Mouse (Mus musculus): ENCODE measurements around the gene Gm40460. TPM values are rescaled to one million over a fixed set of nuclear protein-coding genes. Genes with fewer than 3 reads are reported as not detected.
"Not testable (repeated sequence)": the region's sequence is repeated elsewhere in the genome, so short reads cannot be mapped to it uniquely, and the experiment has no call there.

The Gm40460 gene
- not detected in 3 replicates for total RNA-seq (2017)

DNA sequence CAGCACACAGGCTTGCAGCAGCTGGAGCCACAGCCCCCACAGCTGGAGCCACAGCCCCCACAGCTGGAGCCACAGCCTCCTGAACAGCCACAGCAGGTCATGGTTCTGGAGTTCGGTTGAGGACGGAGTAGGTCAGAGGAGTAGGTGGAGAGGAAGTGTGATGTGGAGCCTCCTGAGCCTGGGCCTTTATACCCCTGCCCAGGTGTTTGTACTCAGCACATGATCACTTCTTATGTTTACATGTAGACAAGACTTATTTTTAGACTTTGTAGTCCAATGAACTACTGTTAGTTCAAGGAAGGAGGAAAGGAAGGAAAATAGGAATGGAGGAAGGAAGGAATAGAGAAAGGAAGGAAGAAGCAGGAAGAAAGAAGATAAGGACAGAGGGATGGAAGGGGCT lies at the start of gene Gm40460:
TSS of gene Gm40460 (minus strand) at position 101 of the 400 bp plus-strand sequence.
- ATAC-seq (replicated peaks; ENCODE audit: insufficient number of reproducible peaks, low FRiP score, low TSS enrichment, poor library complexity, severe bottlenecking): no peak

DNA sequence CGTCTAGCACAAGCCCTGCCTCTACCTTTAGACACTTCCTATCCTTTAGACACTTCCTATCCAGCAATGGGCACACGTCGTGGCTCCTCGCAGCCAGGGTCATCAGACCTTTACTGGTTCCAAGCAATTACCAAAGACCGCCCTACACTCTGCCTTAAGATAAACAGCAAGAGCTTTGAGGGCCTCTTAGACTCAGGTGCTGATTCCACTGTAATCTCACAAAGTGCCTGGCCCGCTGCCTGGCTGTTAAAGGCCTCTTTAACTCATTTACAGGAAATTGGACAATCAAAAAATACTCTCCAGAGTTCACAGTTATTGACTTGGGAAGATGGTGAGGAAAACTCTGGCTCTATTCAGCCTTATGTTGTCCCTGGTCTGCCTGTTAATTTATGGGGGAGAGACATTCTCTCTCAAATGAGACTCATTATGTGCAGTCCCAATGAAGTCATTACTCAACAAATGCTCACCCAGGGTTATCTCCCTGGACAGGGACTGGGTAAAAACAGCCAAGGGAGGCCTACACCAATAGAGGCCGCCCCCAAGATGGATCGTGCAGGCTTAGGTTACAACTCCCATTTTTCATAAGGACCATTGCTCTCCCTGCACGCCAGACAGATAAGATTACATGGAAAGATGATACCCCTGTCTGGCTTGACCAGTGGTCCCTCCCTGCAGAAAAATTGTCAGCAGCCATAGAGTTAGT lies 45.2 kb upstream of the Gm40460 start:
- ATAC-seq (replicated peaks; ENCODE audit: insufficient number of reproducible peaks, low FRiP score, low TSS enrichment, poor library complexity, severe bottlenecking): not testable (repeated sequence)

DNA sequence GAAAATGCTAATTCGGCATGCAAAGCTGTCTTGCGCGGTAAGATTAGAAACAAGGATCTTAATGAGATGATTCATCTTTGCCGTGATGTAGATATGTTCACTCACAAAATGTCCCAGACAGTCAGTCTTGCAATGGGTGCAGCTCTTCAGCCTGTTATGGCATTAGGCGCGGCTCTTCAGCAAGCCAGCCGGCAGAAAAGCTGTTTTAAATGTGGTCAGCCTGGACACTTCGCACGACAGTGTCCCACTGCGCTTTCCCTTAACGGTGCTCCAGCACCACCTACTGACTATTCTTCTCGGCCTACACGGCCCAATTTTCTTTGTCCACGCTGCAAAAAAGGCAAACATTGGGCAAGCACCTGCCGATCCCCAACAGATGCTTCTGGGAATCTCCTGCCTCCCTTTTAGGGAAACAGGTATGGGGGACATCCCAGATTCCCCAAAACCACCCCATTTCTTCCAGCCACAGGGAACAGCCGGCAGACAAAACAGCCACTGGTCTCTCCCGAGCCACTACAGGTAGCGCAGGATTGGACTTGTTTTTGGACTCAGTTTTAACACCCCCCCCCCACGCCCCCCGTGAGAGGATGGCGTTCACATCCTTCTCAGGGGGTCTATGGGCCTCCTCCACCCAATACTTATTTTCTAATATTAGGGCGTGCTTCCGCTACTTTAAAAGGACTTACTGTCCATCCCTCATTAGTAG lies 44.4 kb upstream of the Gm40460 start:
- no peak for ATAC-seq (replicated peaks; ENCODE audit: insufficient number of reproducible peaks, low FRiP score, low TSS enrichment, poor library complexity, severe bottlenecking)

DNA sequence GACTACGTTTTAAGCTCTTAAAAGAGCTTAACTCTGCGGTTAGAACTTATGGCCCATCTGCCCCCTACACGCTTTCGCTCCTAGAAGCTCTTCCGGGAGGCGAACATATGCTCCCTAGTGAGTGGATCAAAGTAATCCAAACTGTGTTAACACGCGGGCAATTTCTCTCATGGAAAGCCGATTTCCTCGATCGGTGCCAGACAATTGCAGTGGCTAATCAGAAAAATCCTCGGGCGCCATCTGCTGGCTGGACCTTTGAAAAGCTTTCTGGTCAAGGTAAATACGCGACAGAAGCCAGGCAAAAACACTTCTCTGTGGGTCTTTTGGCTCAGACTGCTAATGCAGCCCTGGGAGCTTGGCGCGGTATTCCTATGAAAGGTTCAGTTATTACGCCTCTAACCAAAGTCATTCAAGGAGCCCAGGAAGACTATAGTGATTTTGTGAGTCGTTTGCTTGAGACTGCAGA lies 43.8 kb upstream of the Gm40460 start:
- peak; percentile 55; the same call in 1 of the 2 replicates for ATAC-seq (replicated peaks; ENCODE audit: insufficient number of reproducible peaks, low FRiP score, low TSS enrichment, poor library complexity, severe bottlenecking)

DNA sequence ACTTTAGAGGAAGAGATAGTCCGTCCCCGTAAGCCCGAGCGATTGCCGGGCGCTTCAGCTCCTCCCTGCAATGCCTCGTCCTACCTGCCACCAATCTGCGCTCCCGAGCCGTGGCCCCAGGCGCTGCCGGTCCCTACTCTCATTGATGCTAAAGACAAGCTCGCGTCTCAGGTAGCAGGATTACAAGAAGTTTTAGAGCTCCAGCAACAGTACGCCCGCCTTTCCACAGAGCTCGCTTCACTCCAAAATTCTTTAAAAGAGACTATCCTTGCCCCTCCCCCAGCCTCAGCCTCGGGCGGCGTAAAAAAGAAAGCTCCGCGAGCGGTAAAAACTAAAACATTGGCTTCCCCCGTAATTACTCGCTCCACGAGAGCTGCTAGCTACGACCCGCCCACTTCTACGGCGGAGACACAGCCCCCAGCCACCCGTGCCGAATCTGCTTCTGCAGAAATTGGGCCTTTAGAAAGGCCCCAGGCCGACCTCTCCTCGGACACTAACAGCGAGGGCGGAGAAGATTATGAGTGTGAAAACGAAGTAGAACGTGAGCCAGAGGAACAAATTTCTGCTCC lies 43.2 kb upstream of the Gm40460 start:
- peak; percentile 59 for ATAC-seq (replicated peaks; ENCODE audit: insufficient number of reproducible peaks, low FRiP score, low TSS enrichment, poor library complexity, severe bottlenecking)

DNA sequence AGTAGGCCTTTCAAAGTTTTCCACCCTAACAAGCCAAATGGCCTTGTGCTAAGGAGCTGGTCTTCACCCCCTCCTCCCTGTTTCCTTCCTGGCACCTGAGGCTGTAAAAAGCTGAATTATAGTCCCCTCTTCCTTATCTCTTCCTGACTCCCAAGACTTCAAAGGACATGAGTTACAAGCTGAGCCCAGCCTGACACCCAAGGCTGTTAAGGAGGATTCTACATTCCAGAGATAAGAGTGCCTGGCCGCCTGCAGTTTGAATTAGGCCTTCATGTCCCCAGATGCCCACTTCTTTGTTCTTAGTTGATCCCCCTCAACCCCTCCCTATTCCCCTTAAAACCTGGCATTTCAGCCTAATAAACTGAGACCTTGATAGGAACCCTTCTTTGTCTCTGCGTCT lies 42.0 kb upstream of the Gm40460 start:
- ATAC-seq (replicated peaks; ENCODE audit: insufficient number of reproducible peaks, low FRiP score, low TSS enrichment, poor library complexity, severe bottlenecking): not testable (repeated sequence)

DNA sequence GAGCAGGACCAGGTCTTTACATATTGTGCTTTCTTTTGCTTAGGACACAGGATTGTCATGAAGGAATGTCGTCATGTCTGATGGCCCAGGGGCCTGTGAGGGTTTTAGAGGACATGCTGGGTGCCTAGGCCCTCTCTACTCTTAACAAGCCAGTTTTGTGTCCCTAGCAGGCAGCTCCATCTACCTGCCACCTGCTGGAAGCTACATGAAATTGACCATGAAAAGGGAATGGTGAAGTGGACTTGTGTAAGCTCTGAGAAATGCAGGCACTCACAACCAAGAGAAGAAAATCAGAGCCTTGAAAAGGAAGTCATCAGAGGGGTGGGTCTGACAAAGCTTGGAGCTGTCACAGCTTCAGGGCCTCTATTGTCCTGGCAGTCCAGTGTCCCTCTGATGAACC lies 38.4 kb upstream of the Gm40460 start:
- not testable (repeated sequence) for ATAC-seq (replicated peaks; ENCODE audit: insufficient number of reproducible peaks, low FRiP score, low TSS enrichment, poor library complexity, severe bottlenecking)

DNA sequence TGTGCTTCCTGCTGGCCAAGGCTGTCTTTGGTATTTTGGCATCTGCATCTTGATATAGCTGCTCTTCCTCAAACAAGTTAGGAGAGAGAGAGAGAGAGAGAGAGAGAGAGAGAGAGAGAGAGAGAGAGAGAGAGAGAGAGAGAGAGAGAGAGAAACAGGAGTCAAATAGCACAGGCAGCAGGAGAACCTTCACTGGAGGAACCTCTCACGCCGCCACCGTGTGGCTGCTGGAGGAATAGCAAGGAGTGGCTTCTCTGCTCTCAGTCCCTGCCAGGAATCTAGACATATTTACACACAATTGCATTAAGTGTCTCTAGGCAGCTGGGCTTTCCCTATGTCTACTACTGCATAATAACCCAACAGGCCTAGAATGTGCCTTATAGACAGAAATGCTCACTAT lies 37.3 kb upstream of the Gm40460 start:
- peak; percentile 74 for ATAC-seq (replicated peaks; ENCODE audit: insufficient number of reproducible peaks, low FRiP score, low TSS enrichment, poor library complexity, severe bottlenecking)

DNA sequence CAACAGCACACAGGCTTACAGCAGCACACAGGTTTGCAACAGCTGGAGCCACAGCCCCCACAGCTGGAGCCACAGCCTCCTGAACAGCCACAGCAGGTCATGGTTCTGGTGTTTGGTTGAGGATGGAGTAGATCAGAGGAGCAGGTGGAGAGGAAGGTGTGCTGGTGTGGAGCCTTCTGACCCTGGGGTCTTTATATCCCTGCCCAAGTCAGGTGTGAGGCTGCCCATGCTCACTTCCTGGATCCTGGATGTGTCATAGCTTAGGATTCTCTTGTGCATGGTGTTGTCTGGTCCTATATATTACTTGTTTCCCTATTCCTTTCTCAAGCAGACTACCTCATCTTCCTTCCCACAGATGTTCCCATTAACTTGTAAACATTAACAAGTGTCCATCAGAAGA lies 33.4 kb upstream of the Gm40460 start, which contains the start of gene Gm4559:
TSS of gene Gm4559 (minus strand) at position 101 of the 400 bp plus-strand sequence.
- not testable (repeated sequence) for ATAC-seq (replicated peaks; ENCODE audit: insufficient number of reproducible peaks, low FRiP score, low TSS enrichment, poor library complexity, severe bottlenecking)

DNA sequence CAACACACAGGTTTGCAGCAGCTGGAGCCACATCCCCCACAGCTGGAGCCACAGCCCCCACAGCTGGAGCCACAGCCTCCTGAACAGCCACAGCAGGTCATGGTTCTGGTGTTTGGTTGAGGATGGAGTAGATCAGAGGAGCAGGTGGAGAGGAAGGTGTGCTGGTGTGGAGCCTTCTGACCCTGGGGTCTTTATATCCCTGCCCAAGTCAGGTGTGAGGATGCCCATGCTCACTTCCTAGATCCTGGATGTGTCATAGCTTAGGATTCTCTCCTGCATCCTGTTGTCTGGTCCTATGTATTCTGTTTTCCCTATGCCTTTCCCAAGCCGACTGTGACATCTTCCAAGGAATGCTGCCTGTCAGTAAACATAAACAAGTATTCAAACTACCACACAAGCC lies 17.4 kb upstream of the Gm40460 start, which contains the start of gene Gm2431:
TSS of gene Gm2431 (minus strand) at position 101 of the 400 bp plus-strand sequence.
- ATAC-seq (replicated peaks; ENCODE audit: insufficient number of reproducible peaks, low FRiP score, low TSS enrichment, poor library complexity, severe bottlenecking): not testable (repeated sequence)

DNA sequence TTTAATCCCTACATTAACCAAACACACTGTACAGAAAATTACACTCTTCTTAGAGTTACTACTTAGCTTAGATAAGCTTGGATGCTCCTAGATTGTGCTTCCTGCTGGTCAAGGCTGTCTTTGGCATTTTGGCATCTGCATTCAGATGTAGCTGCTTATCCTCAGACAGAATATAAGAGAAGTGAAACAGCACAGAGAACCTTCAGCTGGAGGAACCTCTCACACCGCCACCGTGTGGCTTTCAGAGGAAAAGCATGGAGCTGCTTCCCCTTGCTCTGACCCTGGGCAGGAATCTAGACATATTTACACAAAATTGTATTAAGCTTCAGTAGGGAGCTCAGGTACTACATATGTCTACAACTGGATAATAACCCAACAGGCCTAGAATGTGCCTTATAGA lies 14.6 kb upstream of the Gm40460 start:
- peak; percentile 61; the same call in 1 of the 2 replicates for ATAC-seq (replicated peaks; ENCODE audit: insufficient number of reproducible peaks, low FRiP score, low TSS enrichment, poor library complexity, severe bottlenecking)

DNA sequence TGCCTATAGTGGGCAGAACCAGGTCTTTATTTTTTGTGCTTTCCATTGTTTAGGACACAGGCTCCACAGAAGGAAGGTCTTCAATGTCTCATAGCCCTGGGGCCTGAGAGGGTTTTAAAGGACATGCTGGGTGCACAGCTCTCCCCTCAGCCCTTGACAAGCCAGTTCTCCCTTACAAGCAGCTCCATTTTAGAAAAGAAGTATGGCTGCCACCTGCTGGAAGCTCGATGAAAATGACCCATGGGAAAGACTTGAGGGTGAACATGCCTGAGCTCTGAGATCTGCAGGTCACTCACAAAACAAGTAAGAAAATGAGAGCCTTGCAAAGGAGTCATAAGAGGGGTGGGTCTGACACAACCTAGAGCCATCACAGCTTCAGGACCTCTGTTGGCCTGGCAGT lies 8.9 kb upstream of the Gm40460 start:
- no peak for ATAC-seq (replicated peaks; ENCODE audit: insufficient number of reproducible peaks, low FRiP score, low TSS enrichment, poor library complexity, severe bottlenecking)

DNA sequence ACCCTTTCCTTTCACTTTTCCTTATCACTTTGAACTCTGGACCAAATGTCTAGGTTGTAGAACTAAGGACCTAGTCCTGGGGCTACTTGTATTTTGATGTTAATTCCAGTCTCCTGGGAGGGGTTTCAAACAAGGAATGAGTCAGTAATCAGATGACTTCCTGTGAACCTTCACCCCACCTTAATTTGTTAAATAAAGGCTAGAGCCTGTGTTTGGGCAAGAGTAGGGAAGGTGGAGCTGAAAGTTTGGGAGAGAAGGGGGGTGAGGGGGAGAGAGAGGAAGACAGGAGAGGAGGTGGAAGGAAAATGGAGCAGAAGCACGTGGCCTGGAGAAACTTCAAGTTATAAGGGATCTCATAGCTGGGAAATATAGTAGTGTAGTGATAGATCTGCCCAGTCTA lies 9.3 kb downstream of the Gm40460 start:
- ATAC-seq (replicated peaks; ENCODE audit: insufficient number of reproducible peaks, low FRiP score, low TSS enrichment, poor library complexity, severe bottlenecking): no peak

DNA sequence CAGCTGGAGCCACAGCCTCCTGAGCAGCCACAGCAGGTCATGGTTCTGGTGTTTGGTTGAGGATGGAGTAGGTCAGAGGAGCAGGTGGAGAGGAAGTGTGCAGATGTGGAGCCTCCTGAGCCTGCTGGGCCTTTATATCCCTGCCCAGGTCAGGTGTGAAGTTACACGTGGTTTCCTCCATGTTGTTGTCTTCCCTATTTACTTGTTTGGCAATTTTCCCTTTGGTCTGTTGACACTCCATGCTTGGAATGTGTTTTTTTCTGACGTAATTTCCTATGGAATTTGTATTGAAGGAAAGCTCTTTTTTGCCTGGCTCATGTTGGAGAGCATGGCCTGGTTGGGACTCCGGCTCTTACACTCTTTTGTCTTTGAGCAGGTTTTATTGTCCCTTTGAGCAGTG lies 11.0 kb downstream of the Gm40460 start, which contains the start of gene Krtap5-5:
TSS of gene Krtap5-5 (minus strand) at position 101 of the 400 bp plus-strand sequence.
- not testable (repeated sequence) for ATAC-seq (replicated peaks; ENCODE audit: insufficient number of reproducible peaks, low FRiP score, low TSS enrichment, poor library complexity, severe bottlenecking)

DNA sequence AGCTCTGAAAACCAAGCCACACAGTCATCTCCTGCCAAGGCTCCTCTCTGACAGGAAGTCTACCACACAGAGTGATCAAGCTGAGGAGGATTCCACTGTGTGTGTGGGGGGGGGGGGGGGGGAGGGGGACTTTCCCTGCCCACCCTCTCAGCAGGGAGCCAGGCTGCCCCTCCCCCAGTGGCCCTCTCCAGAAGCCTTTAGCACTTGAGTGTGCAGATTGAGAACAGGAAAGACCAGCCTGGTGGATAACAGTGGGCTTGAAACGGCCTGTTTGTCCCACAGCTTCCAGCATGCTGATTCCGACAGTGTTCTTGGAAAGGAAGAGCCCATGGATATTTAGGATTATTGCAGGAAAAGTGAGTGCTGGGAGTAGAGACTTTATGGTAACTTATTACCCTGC lies 16.4 kb downstream of the Gm40460 start:
- no peak for ATAC-seq (replicated peaks; ENCODE audit: insufficient number of reproducible peaks, low FRiP score, low TSS enrichment, poor library complexity, severe bottlenecking)

DNA sequence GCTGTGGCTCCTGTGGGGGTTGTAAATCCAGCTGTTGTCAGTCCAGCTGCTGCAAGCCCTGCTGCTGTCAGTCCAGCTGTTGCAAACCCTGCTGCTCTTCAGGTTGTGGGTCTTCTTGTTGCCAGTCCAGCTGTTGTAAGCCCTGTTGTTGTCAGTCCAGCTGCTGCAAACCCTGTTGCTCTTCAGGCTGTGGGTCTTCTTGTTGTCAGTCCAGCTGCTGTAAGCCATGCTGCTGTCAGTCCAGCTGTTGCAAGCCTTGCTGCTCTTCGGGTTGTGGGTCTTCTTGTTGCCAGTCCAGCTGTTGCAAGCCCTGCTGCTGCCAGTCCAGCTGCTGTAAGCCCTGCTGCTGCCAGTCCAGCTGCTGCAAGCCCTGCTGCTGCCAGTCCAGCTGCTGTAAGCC lies 28.7 kb downstream of the Gm40460 start:
- ATAC-seq (replicated peaks; ENCODE audit: insufficient number of reproducible peaks, low FRiP score, low TSS enrichment, poor library complexity, severe bottlenecking): not testable (repeated sequence)

DNA sequence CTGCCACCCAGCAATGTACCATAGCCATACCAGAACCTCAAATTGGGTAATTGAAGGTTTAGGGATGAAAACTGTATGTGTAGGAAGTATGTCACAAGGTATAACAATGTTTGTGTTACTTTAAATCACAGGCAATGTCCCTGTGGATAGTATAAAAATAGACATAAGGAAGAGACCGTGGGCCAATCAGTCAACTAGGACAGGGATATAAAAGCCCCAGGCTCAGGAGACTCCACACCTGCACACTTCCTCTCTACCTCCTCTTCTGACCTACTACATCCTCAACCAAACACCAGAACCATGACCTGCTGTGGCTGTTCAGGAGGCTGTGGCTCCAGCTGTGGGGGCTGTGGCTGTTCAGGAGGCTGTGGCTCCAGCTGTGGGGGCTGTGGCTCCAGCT lies 29.3 kb downstream of the Gm40460 start, which contains the start of gene Gm7579:
TSS of gene Gm7579 (plus strand) at position 301 of the 400 bp plus-strand sequence.
- no peak for ATAC-seq (replicated peaks; ENCODE audit: insufficient number of reproducible peaks, low FRiP score, low TSS enrichment, poor library complexity, severe bottlenecking)

DNA sequence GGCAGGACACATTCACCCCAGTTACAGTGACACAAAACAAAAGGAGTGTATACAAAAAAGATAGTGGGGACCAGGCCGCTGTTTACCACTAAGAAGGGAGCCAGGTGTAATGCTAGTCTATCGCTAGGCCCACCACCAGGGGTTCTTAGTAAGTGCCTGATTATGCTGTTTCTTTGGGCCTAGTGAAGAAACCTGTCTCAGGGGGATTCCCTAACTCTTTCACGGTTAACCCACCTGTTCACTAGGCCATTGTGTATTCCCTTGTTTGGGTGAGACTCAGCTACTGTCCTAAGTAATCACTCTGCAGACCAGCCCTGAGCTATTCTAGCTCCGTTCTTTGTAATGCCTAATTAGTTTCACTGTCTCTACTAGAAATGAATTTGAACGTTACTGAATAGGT lies 34.0 kb downstream of the Gm40460 start:
- not testable (repeated sequence) for ATAC-seq (replicated peaks; ENCODE audit: insufficient number of reproducible peaks, low FRiP score, low TSS enrichment, poor library complexity, severe bottlenecking)

DNA sequence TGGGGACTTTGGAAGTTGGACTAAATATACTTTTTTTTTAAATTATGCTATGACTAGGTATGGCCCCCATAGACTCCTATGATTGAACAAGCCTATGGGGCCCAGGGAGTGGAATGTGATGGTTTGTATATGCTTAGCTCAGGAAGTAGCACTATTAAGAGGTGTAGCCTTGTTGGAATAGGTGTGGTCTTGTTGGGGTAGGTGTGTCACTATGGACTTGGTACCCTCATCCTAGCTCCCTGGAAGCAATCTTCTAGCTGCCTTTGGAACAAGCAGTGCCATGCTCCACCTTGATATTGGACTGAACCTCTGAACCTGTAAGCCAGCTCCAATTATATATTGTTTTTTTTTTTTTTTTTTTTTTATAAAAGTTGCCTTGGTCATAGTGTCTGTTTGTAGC lies 35.4 kb downstream of the Gm40460 start:
- no peak for ATAC-seq (replicated peaks; ENCODE audit: insufficient number of reproducible peaks, low FRiP score, low TSS enrichment, poor library complexity, severe bottlenecking)

All from monocyte, adult 5-6 weeks (primary cell).